Mouse (Mus musculus): ENCODE data around the gene Cep57l1. TPM values are rescaled to one million over a fixed set of nuclear protein-coding genes. Genes with fewer than 3 reads are reported as not detected.

Gene Cep57l1
- polyA plus RNA-seq (2015; fragmentation: Nextera tagmentation; extraction: Ambion mirVana), result 13.4 and 18.4 TPM in 2 replicates

GRCm38 (mm10) chr10:41809771-41810563 lies at the start of gene Cep57l1, which contains the start of gene Sesn1:
Gene Cep57l1 (minus strand): TSS chr10:41809871.
Gene Sesn1 (plus strand): TSS chr10:41809935.
- Histone ChIP-seq H3K27me3 (no peaks in the 10 kb centered on the region), H3K27ac (replicated peaks) (peak within 1 kb of the TSS; percentile 94), H3K4me2 (peak within 1 kb of the TSS; percentile 65), H3K36me3 (no peaks in the 10 kb centered on the region), H3K4me1 (replicated peaks) (peaks cover 40% of the 10 kb centered on the region), H3K4me3 (peak within 1 kb of the TSS; percentile 71), H3K9me3 (no peaks in the 10 kb centered on the region), H3K9ac (peak within 1 kb of the TSS; percentile 80)
- WGBS, result under 1% methylated on average over 67 of the region's 69 CpGs
- ATAC-seq (ENCODE audit: low read depth), result peak; percentile 96

- H3K27ac ChIP-seq (replicated peaks), result no peak overlapping the region
- no peaks in the 10 kb centered on the region for H3K36me3 ChIP-seq
- H3K4me3 ChIP-seq, result no peak overlapping the region
- no peaks in the 10 kb centered on the region for H3K9me3 ChIP-seq
- ATAC-seq (ENCODE audit: low read depth), result no peak
- no peaks in the 10 kb centered on the region for H3K4me1 ChIP-seq (replicated peaks)
- H3K4me2 ChIP-seq, result no peak overlapping the region
- no peaks in the 10 kb centered on the region for H3K27me3 ChIP-seq
- 92% methylated on average over 2 of the region's 2 CpGs for WGBS
- no peak overlapping the region for H3K9ac ChIP-seq
Measured at GRCm38 (mm10) chr10:41848721-41849120, 39.0 kb upstream of the Cep57l1 start.

GRCm38 (mm10) chr10:41847737-41848136 lies 38.1 kb upstream of the Cep57l1 start:
- H3K27ac ChIP-seq (replicated peaks), result no peak overlapping the region
- H3K4me1 ChIP-seq (replicated peaks), result no peaks in the 10 kb centered on the region
- no peak for ATAC-seq (ENCODE audit: low read depth)
- H3K27me3 ChIP-seq, result no peaks in the 10 kb centered on the region
- H3K36me3 ChIP-seq, result no peaks in the 10 kb centered on the region
- WGBS, result 96% methylated on average over 8 of the region's 8 CpGs
- no peak overlapping the region for H3K9ac ChIP-seq
- no peaks in the 10 kb centered on the region for H3K9me3 ChIP-seq
- H3K4me3 ChIP-seq, result no peak overlapping the region
- H3K4me2 ChIP-seq, result no peak overlapping the region

DNA sequence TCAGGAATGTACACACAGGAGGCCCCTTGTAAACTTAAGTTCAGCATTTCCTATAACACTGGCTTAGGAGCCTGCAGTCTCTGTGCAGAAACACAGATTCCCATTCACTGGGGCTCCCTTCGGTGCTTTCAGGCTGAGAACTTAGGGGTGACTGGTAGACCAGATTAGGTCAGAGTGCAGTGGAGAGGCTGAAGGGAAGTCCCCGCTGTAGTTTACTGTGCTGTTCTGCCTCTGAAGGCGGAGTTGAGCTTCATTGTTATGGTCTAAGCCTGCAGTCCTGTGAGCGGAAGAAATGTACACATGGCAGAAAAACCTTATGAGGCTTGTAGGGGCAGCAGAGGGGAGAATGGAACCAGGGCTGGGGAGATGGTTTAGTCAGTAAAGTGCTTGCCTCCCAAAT lies 29.2 kb upstream of the Cep57l1 start:
- Histone ChIP-seq H3K4me2 (no peak overlapping the region), H3K36me3 (no peaks in the 10 kb centered on the region), H3K9me3 (peaks cover 4% of the 10 kb centered on the region; the same call in 1 of the 2 replicates), H3K27me3 (no peaks in the 10 kb centered on the region), H3K27ac (replicated peaks) (no peak overlapping the region), H3K4me1 (replicated peaks) (no peaks in the 10 kb centered on the region), H3K4me3 (no peak overlapping the region), H3K9ac (no peak overlapping the region)
- WGBS, result 77% methylated on average over 4 of the region's 4 CpGs
- no peak for ATAC-seq (ENCODE audit: low read depth)

DNA sequence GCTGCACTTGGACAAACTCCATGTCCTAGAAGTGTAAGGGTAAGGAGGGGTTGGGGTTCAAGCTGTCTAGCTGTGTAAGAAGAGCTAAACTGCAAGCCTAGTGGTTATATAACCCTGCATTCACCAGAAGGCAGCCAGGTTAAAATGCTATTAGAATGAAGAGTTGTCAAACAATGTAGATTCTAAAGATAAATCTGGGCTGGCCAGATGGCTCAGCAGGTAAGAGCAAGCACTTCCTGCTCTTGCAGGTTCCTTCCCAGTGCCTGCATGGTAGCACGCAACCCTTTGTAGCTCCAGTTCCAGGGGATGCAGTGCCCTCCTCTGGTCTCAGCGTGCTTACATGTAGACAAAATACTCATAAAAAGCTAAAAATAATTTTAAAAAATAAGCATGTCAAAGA lies 24.5 kb upstream of the Cep57l1 start:
- 97% methylated on average over 2 of the region's 2 CpGs for WGBS

GRCm38 (mm10) chr10:41832191-41832590 lies 22.5 kb upstream of the Cep57l1 start:
- Histone ChIP-seq H3K27me3 (no peaks in the 10 kb centered on the region), H3K4me1 (replicated peaks) (no peaks in the 10 kb centered on the region), H3K27ac (replicated peaks) (no peak overlapping the region), H3K4me3 (no peak overlapping the region), H3K36me3 (no peaks in the 10 kb centered on the region), H3K4me2 (no peak overlapping the region), H3K9ac (no peak overlapping the region), H3K9me3 (0 out of 2 replicates have a peak, but pooled peaks cover 4% of the 10 kb centered on the region)
- WGBS, result 64% methylated on average over 6 of the region's 6 CpGs
- no peak for ATAC-seq (ENCODE audit: low read depth)

More for the DNA sequence above, 24.5 kb upstream of the Cep57l1 start:
- H3K4me3 ChIP-seq, result no peak overlapping the region
- H3K27me3 ChIP-seq, result no peaks in the 10 kb centered on the region
- no peak overlapping the region for H3K4me2 ChIP-seq
- no peak for ATAC-seq (ENCODE audit: low read depth)
- H3K4me1 ChIP-seq (replicated peaks), result no peaks in the 10 kb centered on the region
- no peak overlapping the region for H3K9ac ChIP-seq
- H3K36me3 ChIP-seq, result no peaks in the 10 kb centered on the region
- no peak overlapping the region for H3K27ac ChIP-seq (replicated peaks)
- H3K9me3 ChIP-seq, result 0 out of 2 replicates have a peak, but pooled peaks cover 4% of the 10 kb centered on the region

- no peaks in the 10 kb centered on the region for H3K27me3 ChIP-seq
- H3K27ac ChIP-seq (replicated peaks), result no peak overlapping the region
- no peaks in the 10 kb centered on the region for H3K4me1 ChIP-seq (replicated peaks)
- 0 out of 2 replicates have a peak, but pooled peaks have one; percentile 15 for ATAC-seq (ENCODE audit: low read depth)
- no peak overlapping the region for H3K9ac ChIP-seq
- H3K9me3 ChIP-seq, result no peaks in the 10 kb centered on the region
- WGBS, result 56% methylated on average over 9 of the region's 9 CpGs
- H3K4me2 ChIP-seq, result no peak overlapping the region
- H3K36me3 ChIP-seq, result no peaks in the 10 kb centered on the region
- no peak overlapping the region for H3K4me3 ChIP-seq
Measured at GRCm38 (mm10) chr10:41830851-41831522, 21.3 kb upstream of the Cep57l1 start.

DNA sequence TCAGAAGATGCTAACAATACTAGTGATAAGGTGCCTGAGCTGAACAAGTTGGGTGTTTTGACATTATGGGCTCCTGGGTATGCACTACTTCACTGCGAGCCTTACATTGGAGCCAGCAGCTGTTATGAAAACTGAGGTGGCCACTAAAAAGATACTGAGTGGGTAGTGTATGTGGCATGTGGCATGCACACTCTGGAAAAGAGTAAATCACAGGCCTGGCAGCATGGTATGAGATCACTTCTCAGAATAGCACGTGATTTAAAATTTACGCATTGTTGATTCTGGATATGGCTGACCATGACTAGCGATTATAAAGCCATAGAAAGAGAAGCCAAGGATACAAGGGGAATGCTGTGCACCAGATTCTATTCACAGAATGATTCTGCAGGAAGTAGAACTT lies 20.8 kb upstream of the Cep57l1 start:
- no peaks in the 10 kb centered on the region for H3K9me3 ChIP-seq
- H3K27ac ChIP-seq (replicated peaks), result no peak overlapping the region
- no peak overlapping the region for H3K9ac ChIP-seq
- H3K4me3 ChIP-seq, result no peak overlapping the region
- H3K4me1 ChIP-seq (replicated peaks), result no peaks in the 10 kb centered on the region
- WGBS, result 67% methylated on average over 4 of the region's 4 CpGs
- H3K4me2 ChIP-seq, result no peak overlapping the region
- no peaks in the 10 kb centered on the region for H3K27me3 ChIP-seq
- no peaks in the 10 kb centered on the region for H3K36me3 ChIP-seq
- no peak for ATAC-seq (ENCODE audit: low read depth)

GRCm38 (mm10) chr10:41829980-41830379 lies 20.3 kb upstream of the Cep57l1 start:
- Histone ChIP-seq H3K36me3 (no peaks in the 10 kb centered on the region), H3K4me1 (replicated peaks) (no peaks in the 10 kb centered on the region), H3K27me3 (no peaks in the 10 kb centered on the region), H3K4me3 (no peak overlapping the region), H3K9ac (no peak overlapping the region), H3K9me3 (no peaks in the 10 kb centered on the region), H3K4me2 (no peak overlapping the region), H3K27ac (replicated peaks) (no peak overlapping the region)
- 86% methylated on average over 2 of the region's 2 CpGs for WGBS
- ATAC-seq (ENCODE audit: low read depth), result no peak

DNA sequence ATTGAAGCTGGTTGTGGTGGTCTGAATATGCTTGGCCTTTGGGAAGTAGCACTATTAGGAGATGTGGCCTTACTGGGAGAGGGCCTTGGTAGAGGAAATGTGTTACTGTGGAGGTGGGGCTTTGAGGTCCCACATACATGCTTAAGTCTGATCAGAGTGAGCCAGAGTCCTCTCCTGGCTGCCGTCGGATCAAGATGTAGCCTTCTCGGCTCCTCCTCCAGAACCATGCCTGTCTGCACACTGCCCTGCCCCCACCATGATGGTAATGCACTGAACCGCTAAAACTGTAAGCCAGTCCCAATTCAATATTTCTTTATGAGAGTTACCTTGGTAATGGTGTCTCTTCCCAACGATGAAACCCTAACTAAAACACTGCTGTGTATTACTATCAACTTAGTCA lies 19.5 kb upstream of the Cep57l1 start:
- no peaks in the 10 kb centered on the region for H3K4me1 ChIP-seq (replicated peaks)
- H3K4me2 ChIP-seq, result no peak overlapping the region
- H3K9ac ChIP-seq, result no peak overlapping the region
- ATAC-seq (ENCODE audit: low read depth), result no peak
- no peaks in the 10 kb centered on the region for H3K27me3 ChIP-seq
- WGBS, result 88% methylated on average over 5 of the region's 5 CpGs
- no peak overlapping the region for H3K27ac ChIP-seq (replicated peaks)
- H3K9me3 ChIP-seq, result no peaks in the 10 kb centered on the region
- H3K4me3 ChIP-seq, result no peak overlapping the region
- no peaks in the 10 kb centered on the region for H3K36me3 ChIP-seq

GRCm38 (mm10) chr10:41827784-41828183 lies 18.1 kb upstream of the Cep57l1 start:
- Histone ChIP-seq H3K9ac (no peak overlapping the region), H3K4me1 (replicated peaks) (no peaks in the 10 kb centered on the region), H3K36me3 (no peaks in the 10 kb centered on the region), H3K4me2 (no peak overlapping the region), H3K9me3 (no peaks in the 10 kb centered on the region), H3K27me3 (no peaks in the 10 kb centered on the region), H3K27ac (replicated peaks) (no peak overlapping the region), H3K4me3 (no peak overlapping the region)
- ATAC-seq (ENCODE audit: low read depth), result no peak
- 93% methylated on average over 4 of the region's 4 CpGs for WGBS

DNA sequence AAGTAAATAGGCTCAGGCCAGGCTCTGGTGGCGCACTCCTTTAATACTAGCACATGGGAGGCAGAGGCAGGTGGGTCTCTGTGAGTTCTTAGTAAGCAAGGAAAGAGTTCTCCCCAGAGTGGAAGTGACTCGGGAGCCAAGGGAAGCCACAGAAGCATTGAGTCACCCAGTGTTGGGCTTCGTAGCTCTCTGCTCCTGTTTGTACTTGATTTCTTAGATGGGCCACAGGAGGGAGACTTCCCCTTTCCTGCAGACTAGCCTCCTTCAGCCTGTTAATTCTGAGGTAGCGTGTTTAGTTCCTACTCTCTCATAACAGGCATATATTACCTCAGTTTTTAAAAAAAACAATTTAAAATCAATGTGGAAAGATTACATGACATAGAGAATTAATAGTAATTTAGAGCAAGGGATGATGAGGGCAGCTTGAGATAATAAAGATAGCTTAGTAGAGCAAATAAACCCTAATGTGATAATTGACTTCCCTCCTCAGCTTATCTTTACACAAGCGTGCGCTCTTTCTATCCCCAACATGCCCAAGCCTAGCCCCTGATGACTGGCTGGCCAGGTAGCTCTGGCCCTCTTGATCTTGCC lies 16.9 kb upstream of the Cep57l1 start:
- no peak overlapping the region for H3K4me3 ChIP-seq
- no peaks in the 10 kb centered on the region for H3K27me3 ChIP-seq
- H3K9me3 ChIP-seq, result no peaks in the 10 kb centered on the region
- 89% methylated on average over 6 of the region's 6 CpGs for WGBS
- H3K27ac ChIP-seq (replicated peaks), result no peak overlapping the region
- no peaks in the 10 kb centered on the region for H3K36me3 ChIP-seq
- ATAC-seq (ENCODE audit: low read depth), result no peak
- H3K4me2 ChIP-seq, result no peak overlapping the region
- no peaks in the 10 kb centered on the region for H3K4me1 ChIP-seq (replicated peaks)
- no peak overlapping the region for H3K9ac ChIP-seq

Measured in neural tube, embryonic 13.5 days (tissue).